Mouse (Mus musculus): ENCODE measurements around the gene Rab36. TPM values are rescaled to one million over a fixed set of nuclear protein-coding genes. Genes with fewer than 3 reads are reported as not detected.

The Rab36 gene
- polyA plus RNA-seq, 1 experiment from 2014 or later = 22.7 TPM

DNA sequence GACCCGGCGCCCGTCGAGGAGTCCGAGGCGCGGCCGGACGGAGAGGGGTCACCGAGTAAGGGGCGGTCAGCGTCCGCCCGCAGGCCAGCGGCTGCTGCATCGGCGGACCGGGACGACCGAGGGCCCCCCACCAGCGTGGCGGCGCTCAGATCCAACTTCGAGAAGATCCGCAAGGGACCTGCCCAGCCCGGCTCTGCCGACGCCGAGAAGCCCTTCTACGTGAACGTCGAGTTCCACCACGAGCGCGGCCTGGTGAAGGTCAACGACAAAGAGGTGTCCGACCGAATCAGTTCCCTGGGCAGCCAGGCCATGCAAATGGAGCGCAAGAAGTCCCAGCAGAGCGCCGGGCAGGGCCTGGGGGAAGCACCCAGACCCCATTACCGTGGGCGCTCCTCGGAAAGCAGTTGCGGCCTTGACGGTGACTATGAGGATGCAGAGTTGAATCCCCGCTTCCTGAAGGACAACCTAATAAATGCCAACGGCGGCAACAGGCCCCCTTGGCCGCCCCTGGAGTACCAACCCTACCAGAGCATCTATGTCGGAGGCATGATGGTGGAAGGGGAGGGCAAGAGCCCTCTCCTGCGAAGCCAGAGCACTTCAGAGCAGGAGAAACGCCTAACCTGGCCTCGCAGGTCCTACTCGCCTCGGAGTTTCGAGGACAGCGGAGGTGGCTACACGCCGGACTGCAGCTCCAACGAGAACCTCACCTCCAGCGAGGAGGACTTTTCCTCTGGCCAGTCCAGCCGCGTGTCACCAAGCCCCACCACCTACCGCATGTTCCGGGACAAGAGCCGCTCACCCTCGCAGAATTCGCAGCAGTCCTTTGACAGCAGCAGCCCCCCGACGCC, 24.7 kb downstream of the Rab36 start:
- H3K4me1 ChIP-seq (ENCODE audit: control insufficient read depth, insufficient read depth, low read length) = peaks cover 54% of the 10 kb centered on the region
- 1% methylated on average over 61 of the region's 71 CpGs for WGBS
- ATAC-seq = no peak

DNA sequence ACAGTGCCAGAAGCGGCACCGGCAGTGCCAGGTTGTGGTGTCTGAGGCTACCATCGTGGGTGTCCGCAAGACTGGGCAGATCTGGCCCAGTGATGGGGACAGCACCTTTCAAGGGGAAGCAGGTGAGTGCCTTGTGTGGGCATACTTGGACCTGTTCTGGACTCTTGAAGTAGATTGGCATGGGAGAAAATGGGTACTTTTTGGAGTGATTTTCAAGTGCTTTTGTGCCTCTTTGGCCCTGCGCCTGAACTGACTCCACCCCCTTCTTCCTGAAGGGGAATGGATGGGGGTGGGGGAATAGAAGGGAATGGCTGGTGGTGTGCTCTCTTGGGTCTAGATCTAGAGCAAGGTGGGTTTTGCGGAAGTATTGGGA, 25.3 kb downstream of the Rab36 start:
- no peaks in the 10 kb centered on the region for H3K27me3 ChIP-seq (ENCODE audit: control insufficient read depth, insufficient read depth, low read depth, low read length)
- peak overlapping the region; percentile 85 for H3K4me3 ChIP-seq (ENCODE audit: low read depth, low read length)
- 10% methylated on average over 6 of the region's 6 CpGs for WGBS
- no peaks in the 10 kb centered on the region for H3K9me3 ChIP-seq (replicated peaks; ENCODE audit: control insufficient read depth, low read length, poor library complexity, severe bottlenecking)
- H3K36me3 ChIP-seq (ENCODE audit: control insufficient read depth, insufficient read depth, low read length) = no peaks in the 10 kb centered on the region
- no peak overlapping the region for H3K27ac ChIP-seq (ENCODE audit: low read length)
- H3K4me1 ChIP-seq (ENCODE audit: control insufficient read depth, insufficient read depth, low read length) = peaks cover 56% of the 10 kb centered on the region
- peak overlapping the region; percentile 94 for H3K4me2 ChIP-seq (ENCODE audit: low read length)
- peak overlapping the region; percentile 96 for H3K9ac ChIP-seq (ENCODE audit: low read depth, low read length)
- no peak for ATAC-seq

More for the DNA sequence above, 24.7 kb downstream of the Rab36 start:
- H3K27ac ChIP-seq (ENCODE audit: low read length) = peak overlapping the region; percentile 93
- H3K9me3 ChIP-seq (replicated peaks; ENCODE audit: control insufficient read depth, low read length, poor library complexity, severe bottlenecking) = no peaks in the 10 kb centered on the region
- H3K4me3 ChIP-seq (ENCODE audit: low read depth, low read length) = peak overlapping the region; percentile 85
- H3K36me3 ChIP-seq (ENCODE audit: control insufficient read depth, insufficient read depth, low read length) = no peaks in the 10 kb centered on the region
- peak overlapping the region; percentile 96 for H3K9ac ChIP-seq (ENCODE audit: low read depth, low read length)
- peak overlapping the region; percentile 94 for H3K4me2 ChIP-seq (ENCODE audit: low read length)
- no peaks in the 10 kb centered on the region for H3K27me3 ChIP-seq (ENCODE audit: control insufficient read depth, insufficient read depth, low read depth, low read length)

DNA sequence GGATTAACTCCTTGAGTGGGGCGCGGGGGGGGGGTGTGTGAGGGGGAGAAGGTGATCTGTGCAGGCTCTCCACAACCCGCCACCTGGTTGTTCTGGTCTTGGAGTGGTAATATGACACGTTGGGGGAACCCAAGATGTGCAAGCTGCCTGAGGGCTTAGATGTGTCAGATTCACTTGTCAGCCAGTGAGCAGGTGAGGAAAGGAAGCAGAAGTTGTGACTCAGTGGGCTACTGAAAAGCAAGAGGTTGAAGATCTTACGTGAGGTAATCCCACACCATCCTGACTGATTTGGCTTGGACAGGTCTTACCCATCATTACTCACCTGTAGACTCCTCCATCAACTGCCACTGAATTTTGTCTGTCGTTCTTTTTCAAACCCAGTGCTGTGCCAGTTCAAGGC, 25.8 kb downstream of the Rab36 start:
- H3K4me3 ChIP-seq (ENCODE audit: low read depth, low read length) = peak overlapping the region; percentile 85
- H3K9me3 ChIP-seq (replicated peaks; ENCODE audit: control insufficient read depth, low read length, poor library complexity, severe bottlenecking) = no peaks in the 10 kb centered on the region
- WGBS = 35% methylated on average over 6 of the region's 6 CpGs
- peaks cover 60% of the 10 kb centered on the region for H3K4me1 ChIP-seq (ENCODE audit: control insufficient read depth, insufficient read depth, low read length)
- H3K27me3 ChIP-seq (ENCODE audit: control insufficient read depth, insufficient read depth, low read depth, low read length) = no peaks in the 10 kb centered on the region
- peak overlapping the region; percentile 96 for H3K9ac ChIP-seq (ENCODE audit: low read depth, low read length)
- no peak for ATAC-seq
- no peak overlapping the region for H3K27ac ChIP-seq (ENCODE audit: low read length)
- peak overlapping the region; percentile 94 for H3K4me2 ChIP-seq (ENCODE audit: low read length)
- H3K36me3 ChIP-seq (ENCODE audit: control insufficient read depth, insufficient read depth, low read length) = no peaks in the 10 kb centered on the region

DNA sequence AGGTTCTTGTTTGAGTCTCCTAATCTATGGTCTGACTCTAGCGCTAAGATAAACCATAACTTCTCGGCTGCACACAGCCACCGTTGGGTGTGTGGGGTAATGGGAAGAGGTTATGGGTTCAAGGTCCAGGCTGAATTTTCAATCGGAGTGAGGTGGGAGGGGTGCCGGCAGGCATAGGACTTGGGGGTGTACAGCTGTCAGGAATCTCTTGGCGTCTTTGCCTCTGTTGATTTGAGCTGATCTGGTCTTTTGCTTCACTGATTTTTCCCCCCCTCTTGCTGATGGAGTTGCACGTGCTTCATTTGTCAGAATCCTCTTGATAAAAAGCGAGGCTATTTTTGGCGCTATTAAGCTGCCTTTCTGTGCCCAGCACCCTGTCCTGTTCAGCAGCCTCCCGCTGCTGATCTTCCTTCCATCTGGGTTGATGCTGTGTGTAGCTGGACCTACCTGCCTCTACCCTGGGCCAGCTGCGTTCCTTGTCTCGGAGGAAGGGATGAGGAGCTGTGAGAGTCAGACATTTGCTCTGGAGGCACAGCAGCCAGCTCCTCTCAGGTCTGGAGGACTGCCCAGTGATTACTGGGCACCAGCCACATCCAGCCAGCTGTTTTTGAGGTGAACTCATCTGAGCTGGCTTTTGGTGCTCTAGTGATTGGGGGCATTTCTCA, 26.6 kb downstream of the Rab36 start:
- H3K27me3 ChIP-seq (ENCODE audit: control insufficient read depth, insufficient read depth, low read depth, low read length) = no peaks in the 10 kb centered on the region
- peaks cover 65% of the 10 kb centered on the region for H3K4me1 ChIP-seq (ENCODE audit: control insufficient read depth, insufficient read depth, low read length)
- peak overlapping the region; percentile 49 for H3K9ac ChIP-seq (ENCODE audit: low read depth, low read length)
- WGBS = 48% methylated on average over 12 of the region's 12 CpGs
- ATAC-seq = no peak
- H3K9me3 ChIP-seq (replicated peaks; ENCODE audit: control insufficient read depth, low read length, poor library complexity, severe bottlenecking) = no peaks in the 10 kb centered on the region
- peak overlapping the region; percentile 85 for H3K4me3 ChIP-seq (ENCODE audit: low read depth, low read length)
- H3K4me2 ChIP-seq (ENCODE audit: low read length) = peak overlapping the region; percentile 94
- no peaks in the 10 kb centered on the region for H3K36me3 ChIP-seq (ENCODE audit: control insufficient read depth, insufficient read depth, low read length)
- H3K27ac ChIP-seq (ENCODE audit: low read length) = peak overlapping the region; percentile 10; the same call in 1 of the 2 replicates

DNA sequence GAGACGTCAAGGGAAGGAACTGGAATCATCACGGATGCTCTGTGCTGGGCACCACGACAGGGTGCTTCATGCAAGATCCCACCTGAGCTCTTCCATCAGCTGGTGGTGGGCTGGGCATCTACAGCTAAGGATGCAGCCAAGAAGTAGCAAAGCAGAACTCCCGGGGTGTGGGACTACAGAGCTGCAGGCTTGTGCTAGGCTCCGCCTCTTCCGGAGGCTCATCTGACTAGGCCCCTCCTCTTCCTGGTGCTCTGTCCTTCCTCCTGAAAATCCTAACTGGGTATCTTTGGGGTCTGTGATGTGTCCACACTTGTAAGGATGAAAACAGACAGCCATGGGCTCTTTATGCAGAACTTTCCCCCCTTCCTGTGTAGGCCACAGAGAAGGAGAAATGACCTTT, 28.8 kb downstream of the Rab36 start:
- Histone ChIP-seq H3K9me3 (replicated peaks; ENCODE audit: control insufficient read depth, low read length, poor library complexity, severe bottlenecking) (no peaks in the 10 kb centered on the region), H3K4me3 (ENCODE audit: low read depth, low read length) (no peak overlapping the region), H3K27me3 (ENCODE audit: control insufficient read depth, insufficient read depth, low read depth, low read length) (no peaks in the 10 kb centered on the region), H3K36me3 (ENCODE audit: control insufficient read depth, insufficient read depth, low read length) (no peaks in the 10 kb centered on the region), H3K27ac (ENCODE audit: low read length) (no peak overlapping the region), H3K4me1 (ENCODE audit: control insufficient read depth, insufficient read depth, low read length) (peaks cover 70% of the 10 kb centered on the region), H3K4me2 (ENCODE audit: low read length) (peak overlapping the region; percentile 7; the same call in 1 of the 2 replicates), H3K9ac (ENCODE audit: low read depth, low read length) (no peak overlapping the region)
- WGBS = 80% methylated on average over 6 of the region's 6 CpGs
- no peak; the same call in 1 of the 2 replicates for ATAC-seq

DNA sequence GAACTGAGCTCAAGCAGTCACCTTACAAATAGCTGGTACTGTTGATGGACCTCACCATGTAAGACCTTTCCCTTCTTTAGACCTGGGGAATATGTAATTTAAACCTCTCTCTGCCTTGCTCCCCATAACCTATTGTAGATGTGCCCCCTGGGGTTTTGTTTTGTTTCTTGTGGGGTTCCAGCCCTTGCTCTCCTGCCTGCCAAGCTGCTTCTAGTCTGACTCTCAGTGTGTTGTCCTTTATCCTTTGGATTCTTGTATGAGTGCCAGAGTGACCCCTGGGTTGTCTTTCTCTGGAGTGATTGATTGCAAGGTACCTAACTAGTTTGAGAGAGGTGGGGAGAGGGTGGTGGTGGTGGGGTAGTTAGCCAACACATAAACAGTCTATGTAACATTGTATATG, 30.6 kb downstream of the Rab36 start:
- Histone ChIP-seq H3K4me3 (ENCODE audit: low read depth, low read length) (no peak overlapping the region), H3K9ac (ENCODE audit: low read depth, low read length) (no peak overlapping the region), H3K4me2 (ENCODE audit: low read length) (no peak overlapping the region), H3K27ac (ENCODE audit: low read length) (no peak overlapping the region), H3K36me3 (ENCODE audit: control insufficient read depth, insufficient read depth, low read length) (no peaks in the 10 kb centered on the region), H3K4me1 (ENCODE audit: control insufficient read depth, insufficient read depth, low read length) (peaks cover 74% of the 10 kb centered on the region), H3K27me3 (ENCODE audit: control insufficient read depth, insufficient read depth, low read depth, low read length) (no peaks in the 10 kb centered on the region), H3K9me3 (replicated peaks; ENCODE audit: control insufficient read depth, low read length, poor library complexity, severe bottlenecking) (no peaks in the 10 kb centered on the region)
- ATAC-seq = no peak

DNA sequence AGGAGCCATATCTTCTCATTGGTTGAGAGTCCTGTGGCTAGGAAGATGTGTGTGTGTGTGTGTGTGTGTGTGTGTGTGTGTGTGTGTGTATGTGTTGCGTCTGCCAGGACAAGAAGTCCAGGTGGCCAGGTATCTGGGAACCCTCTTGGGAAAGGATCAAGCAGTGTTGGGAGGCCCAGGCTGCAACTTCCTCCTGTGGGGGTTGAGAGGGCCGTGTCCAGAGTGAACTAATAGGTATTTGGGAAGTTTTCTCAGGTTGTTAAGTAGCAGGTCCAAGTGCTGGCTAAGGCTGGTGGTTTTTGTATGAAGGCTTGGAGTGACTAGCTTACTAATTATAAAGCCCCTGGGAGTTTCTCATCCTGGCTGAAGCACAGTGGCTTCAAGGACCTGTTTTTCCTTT, 31.2 kb downstream of the Rab36 start:
- Histone ChIP-seq H3K4me1 (ENCODE audit: control insufficient read depth, insufficient read depth, low read length) (peaks cover 68% of the 10 kb centered on the region), H3K27me3 (ENCODE audit: control insufficient read depth, insufficient read depth, low read depth, low read length) (no peaks in the 10 kb centered on the region), H3K9me3 (replicated peaks; ENCODE audit: control insufficient read depth, low read length, poor library complexity, severe bottlenecking) (no peaks in the 10 kb centered on the region), H3K27ac (ENCODE audit: low read length) (no peak overlapping the region), H3K9ac (ENCODE audit: low read depth, low read length) (no peak overlapping the region), H3K36me3 (ENCODE audit: control insufficient read depth, insufficient read depth, low read length) (no peaks in the 10 kb centered on the region), H3K4me3 (ENCODE audit: low read depth, low read length) (no peak overlapping the region), H3K4me2 (ENCODE audit: low read length) (no peak overlapping the region)
- WGBS = 60% methylated on average over 2 of the region's 2 CpGs
- ATAC-seq = no peak

DNA sequence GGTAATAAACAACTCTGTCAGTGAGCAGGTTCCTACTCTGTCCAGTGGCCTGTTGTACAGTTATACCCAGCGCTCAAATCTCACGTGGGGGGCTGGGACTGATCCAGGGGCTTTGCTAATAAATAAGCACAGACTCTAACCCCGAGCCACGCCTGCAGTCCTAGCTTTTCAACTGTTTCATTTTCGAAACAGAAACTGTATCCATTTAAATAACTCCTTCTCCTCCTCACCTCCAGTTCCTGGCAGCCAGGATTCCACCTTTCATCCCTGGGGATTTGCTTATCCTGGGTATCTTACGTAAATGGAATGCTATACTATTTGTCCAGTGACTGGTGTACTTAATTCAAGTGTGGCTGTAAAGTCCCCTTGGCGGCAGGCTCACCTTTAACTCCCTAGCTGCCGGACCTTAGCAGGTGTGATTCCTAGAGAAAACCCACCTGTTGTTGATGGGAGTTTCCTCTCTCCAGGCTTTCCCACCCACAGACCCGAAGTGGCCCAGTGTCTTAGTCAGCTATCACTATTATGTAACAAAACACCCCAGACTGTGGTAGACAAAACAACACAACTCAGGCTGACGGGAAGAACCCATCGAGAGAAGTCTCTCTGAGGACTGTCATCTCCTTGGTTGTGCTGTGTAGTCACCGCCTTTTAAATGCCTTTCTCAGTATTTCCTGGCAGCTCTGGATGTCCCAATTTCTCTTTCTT, 31.9 kb downstream of the Rab36 start:
- no peak overlapping the region for H3K4me3 ChIP-seq (ENCODE audit: low read depth, low read length)
- no peaks in the 10 kb centered on the region for H3K9me3 ChIP-seq (replicated peaks; ENCODE audit: control insufficient read depth, low read length, poor library complexity, severe bottlenecking)
- H3K4me1 ChIP-seq (ENCODE audit: control insufficient read depth, insufficient read depth, low read length) = peaks cover 61% of the 10 kb centered on the region
- no peaks in the 10 kb centered on the region for H3K36me3 ChIP-seq (ENCODE audit: control insufficient read depth, insufficient read depth, low read length)
- no peak overlapping the region for H3K4me2 ChIP-seq (ENCODE audit: low read length)
- no peaks in the 10 kb centered on the region for H3K27me3 ChIP-seq (ENCODE audit: control insufficient read depth, insufficient read depth, low read depth, low read length)
- ATAC-seq = no peak
- H3K9ac ChIP-seq (ENCODE audit: low read depth, low read length) = no peak overlapping the region
- WGBS = 64% methylated on average over 12 of the region's 12 CpGs
- no peak overlapping the region for H3K27ac ChIP-seq (ENCODE audit: low read length)

Measured in midbrain, embryonic 16.5 days (tissue).